Mouse (Mus musculus): Measurements from ENCODE around the gene Cd5. TPM values are rescaled to one million over a fixed set of nuclear protein-coding genes. Genes with fewer than 3 reads are reported as not detected.

Cd5 gene
- polyA plus RNA-seq, 1 experiment from 2014 or later = not detected

DNA sequence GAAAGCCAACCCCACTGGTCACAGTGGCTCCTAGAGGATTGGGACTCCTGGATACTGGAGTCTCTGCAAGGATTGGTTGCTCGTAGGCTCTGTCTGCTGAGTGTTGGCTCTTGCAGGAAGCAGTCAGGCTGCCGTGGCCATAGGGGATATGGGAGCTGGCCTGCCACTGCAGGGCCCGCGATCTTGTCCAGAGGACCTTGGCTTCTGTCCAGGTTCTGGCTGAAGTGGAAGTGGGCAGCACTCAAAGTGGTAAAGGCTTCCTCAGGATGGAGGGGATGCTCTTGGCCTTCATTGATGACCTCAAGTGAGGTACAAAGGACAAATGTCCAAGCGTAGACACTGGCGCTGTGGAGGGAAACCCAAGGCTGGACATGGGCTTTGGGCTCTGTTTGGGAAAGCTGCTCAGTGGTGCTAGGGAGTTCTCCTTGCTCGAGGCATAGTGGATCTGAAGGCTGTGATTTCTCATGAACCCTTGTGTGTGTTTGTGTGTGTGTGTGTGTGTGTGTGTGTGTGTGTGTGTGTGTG, 20.5 kb downstream of the Cd5 start:
- Histone ChIP-seq H3K27me3 (ENCODE audit: poor library complexity, severe bottlenecking) (peaks cover 3% of the 10 kb centered on the region; the same call in 1 of the 2 replicates), H3K36me3 (replicated peaks) (peaks cover 10% of the 10 kb centered on the region), H3K27ac (no peak overlapping the region), H3K9me3 (no peaks in the 10 kb centered on the region), H3K4me1 (peaks cover 38% of the 10 kb centered on the region), H3K4me3 (no peak overlapping the region)
- DNase-seq (ENCODE audit: extremely low spot score, low spot score) = no peak
- 82% methylated on average over 7 of the region's 7 CpGs for WGBS

- no peak for DNase-seq (ENCODE audit: extremely low spot score, low spot score)
These were observed 23.3 kb downstream of the Cd5 start for GRCm38 (mm10) chr19:10715476-10715875.

DNA sequence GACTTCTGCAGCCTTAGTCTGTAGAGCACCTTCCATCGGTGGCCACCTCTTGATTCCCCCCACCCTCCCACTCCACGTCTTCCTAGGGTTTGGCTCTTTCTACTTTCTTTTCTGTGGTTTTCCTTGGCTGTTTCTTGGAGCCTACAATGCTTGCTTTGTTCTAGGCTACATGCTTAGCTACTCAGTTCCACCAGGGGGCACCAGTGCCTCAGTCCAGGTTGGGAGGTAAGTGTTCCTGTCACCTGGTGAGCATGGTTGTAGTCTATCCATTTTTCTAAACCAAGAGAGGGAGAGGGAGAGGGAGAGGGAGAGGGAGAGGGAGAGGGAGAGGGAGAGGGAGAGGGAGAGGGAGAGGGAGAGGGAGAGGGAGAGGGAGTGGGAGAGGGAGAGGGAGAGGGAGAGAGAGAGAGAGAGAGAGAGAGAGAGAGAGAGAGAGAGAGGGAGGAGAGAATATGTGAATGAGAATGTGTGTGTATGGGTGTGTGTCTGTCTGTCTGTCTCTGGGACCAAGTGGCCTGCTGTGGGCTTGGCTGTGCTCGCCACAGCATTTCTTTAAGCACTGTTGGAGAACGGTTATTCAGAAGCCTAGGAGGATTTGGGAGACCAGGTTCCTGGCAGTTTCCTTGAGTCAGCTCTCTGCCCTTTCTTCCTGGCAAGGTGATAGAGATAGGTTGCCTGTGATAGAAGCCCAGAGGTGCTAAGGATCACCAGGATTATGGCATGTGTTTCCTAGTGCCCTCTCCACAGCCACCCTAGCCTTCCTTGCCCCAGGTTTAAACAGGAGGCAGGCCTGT, 23.9 kb downstream of the Cd5 start:
- H3K27me3 ChIP-seq (ENCODE audit: poor library complexity, severe bottlenecking) = no peaks in the 10 kb centered on the region
- peak overlapping the region; percentile 71 for H3K27ac ChIP-seq
- H3K4me3 ChIP-seq = no peak overlapping the region
- peaks cover 19% of the 10 kb centered on the region for H3K4me1 ChIP-seq
- 43% methylated on average over 4 of the region's 4 CpGs for WGBS
- peaks cover 44% of the 10 kb centered on the region for H3K36me3 ChIP-seq (replicated peaks)
- H3K9me3 ChIP-seq = no peaks in the 10 kb centered on the region
- peak; percentile 69 for DNase-seq (ENCODE audit: extremely low spot score, low spot score)

More at GRCm38 (mm10) chr19:10715476-10715875, 23.3 kb downstream of the Cd5 start:
- Histone ChIP-seq H3K27me3 (ENCODE audit: poor library complexity, severe bottlenecking) (no peaks in the 10 kb centered on the region), H3K36me3 (replicated peaks) (peaks cover 39% of the 10 kb centered on the region), H3K9me3 (no peaks in the 10 kb centered on the region), H3K27ac (no peak overlapping the region), H3K4me1 (peaks cover 21% of the 10 kb centered on the region), H3K4me3 (no peak overlapping the region)
- WGBS = 89% methylated on average over 6 of the region's 6 CpGs

DNA sequence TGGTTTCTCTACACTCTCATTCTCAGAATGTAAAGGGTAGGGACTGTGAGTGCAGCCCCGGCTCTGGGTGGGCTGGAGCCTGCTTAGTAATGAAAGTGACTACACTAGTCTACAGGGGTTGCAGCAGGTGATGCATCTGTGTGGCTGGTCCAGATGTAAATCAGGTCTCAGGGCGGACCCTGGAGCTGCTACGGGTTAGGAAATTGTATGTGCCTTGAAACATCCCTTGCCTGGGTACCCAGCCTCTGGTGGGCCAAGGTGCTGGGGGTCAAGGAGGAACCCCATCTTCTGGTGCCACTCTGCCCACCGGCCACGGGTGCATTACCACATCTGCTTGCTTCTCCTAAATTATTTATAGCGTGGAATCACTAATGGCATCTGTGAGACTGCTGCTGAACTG, 24.6 kb downstream of the Cd5 start:
- 88% methylated on average over 6 of the region's 6 CpGs for WGBS
- Histone ChIP-seq H3K36me3 (replicated peaks) (peaks cover 44% of the 10 kb centered on the region), H3K4me1 (peaks cover 20% of the 10 kb centered on the region), H3K27me3 (ENCODE audit: poor library complexity, severe bottlenecking) (no peaks in the 10 kb centered on the region), H3K4me3 (no peak overlapping the region), H3K27ac (peak overlapping the region; percentile 71), H3K9me3 (no peaks in the 10 kb centered on the region)
- DNase-seq (ENCODE audit: extremely low spot score, low spot score) = no peak

DNA sequence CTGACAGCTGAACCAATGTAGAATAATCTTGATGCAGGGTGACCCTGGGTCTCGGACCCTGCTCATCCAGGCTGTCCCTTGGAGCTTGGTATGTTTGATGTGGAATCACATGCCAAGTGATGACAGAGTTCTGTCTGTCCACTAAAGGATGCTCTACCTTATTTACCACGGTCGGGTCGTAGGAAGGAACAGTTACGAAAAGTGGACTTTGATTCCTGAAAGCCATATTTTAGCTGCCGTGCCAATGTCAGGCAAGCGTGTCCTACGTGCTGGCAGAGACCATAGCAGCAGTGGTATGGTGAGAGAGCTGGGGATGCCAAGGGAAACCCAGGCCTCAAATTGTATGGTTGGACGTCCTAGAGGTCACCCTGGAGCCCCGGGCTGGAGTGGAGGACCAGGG, 25.3 kb downstream of the Cd5 start:
- no peaks in the 10 kb centered on the region for H3K9me3 ChIP-seq
- H3K27me3 ChIP-seq (ENCODE audit: poor library complexity, severe bottlenecking) = no peaks in the 10 kb centered on the region
- no peak for DNase-seq (ENCODE audit: extremely low spot score, low spot score)
- WGBS = 93% methylated on average over 10 of the region's 10 CpGs
- H3K4me3 ChIP-seq = no peak overlapping the region
- H3K27ac ChIP-seq = no peak overlapping the region
- peaks cover 45% of the 10 kb centered on the region for H3K36me3 ChIP-seq (replicated peaks)
- H3K4me1 ChIP-seq = peaks cover 25% of the 10 kb centered on the region

- no peak for DNase-seq (ENCODE audit: extremely low spot score, low spot score)
- Histone ChIP-seq H3K9me3 (no peaks in the 10 kb centered on the region), H3K27ac (no peak overlapping the region), H3K4me3 (no peak overlapping the region), H3K4me1 (peaks cover 25% of the 10 kb centered on the region), H3K36me3 (replicated peaks) (peaks cover 53% of the 10 kb centered on the region), H3K27me3 (ENCODE audit: poor library complexity, severe bottlenecking) (no peaks in the 10 kb centered on the region)
- WGBS = 98% methylated on average over 12 of the region's 12 CpGs
These were observed 26.2 kb downstream of the Cd5 start for GRCm38 (mm10) chr19:10712646-10713045.

GRCm38 (mm10) chr19:10712194-10712593, 26.6 kb downstream of the Cd5 start:
- Histone ChIP-seq H3K27me3 (ENCODE audit: poor library complexity, severe bottlenecking) (no peaks in the 10 kb centered on the region), H3K4me1 (peaks cover 25% of the 10 kb centered on the region), H3K9me3 (no peaks in the 10 kb centered on the region), H3K4me3 (no peak overlapping the region), H3K27ac (no peak overlapping the region), H3K36me3 (replicated peaks) (peaks cover 57% of the 10 kb centered on the region)
- no peak for DNase-seq (ENCODE audit: extremely low spot score, low spot score)
- 96% methylated on average over 7 of the region's 7 CpGs for WGBS

GRCm38 (mm10) chr19:10710751-10711150, 28.1 kb downstream of the Cd5 start:
- Histone ChIP-seq H3K36me3 (replicated peaks) (peaks cover 69% of the 10 kb centered on the region), H3K27ac (no peak overlapping the region), H3K4me1 (peaks cover 25% of the 10 kb centered on the region), H3K9me3 (no peaks in the 10 kb centered on the region), H3K27me3 (ENCODE audit: poor library complexity, severe bottlenecking) (no peaks in the 10 kb centered on the region), H3K4me3 (no peak overlapping the region)
- DNase-seq (ENCODE audit: extremely low spot score, low spot score) = no peak
- WGBS = 93% methylated on average over 4 of the region's 4 CpGs

DNA sequence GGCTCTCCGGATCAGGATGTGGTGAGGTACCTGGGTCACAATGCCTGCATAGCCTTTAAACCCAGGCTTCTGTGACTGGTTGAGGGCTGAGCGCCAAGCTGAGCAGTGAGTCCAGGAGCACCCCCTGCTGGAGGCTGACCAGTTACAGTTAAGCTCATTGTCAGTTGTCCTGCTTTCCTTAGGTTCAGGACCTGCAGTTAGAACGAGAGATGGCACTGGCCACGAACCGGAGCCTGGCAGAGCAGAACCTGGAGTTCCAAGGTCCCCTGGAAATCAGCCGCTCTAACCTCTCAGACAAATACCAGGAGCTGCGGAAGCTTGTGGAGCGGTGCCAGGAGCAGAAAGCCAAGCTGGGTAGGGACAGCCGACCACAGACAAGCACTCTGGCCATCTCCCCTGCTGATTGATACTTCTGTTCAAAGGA, 28.7 kb downstream of the Cd5 start:
- no peaks in the 10 kb centered on the region for H3K27me3 ChIP-seq (ENCODE audit: poor library complexity, severe bottlenecking)
- H3K9me3 ChIP-seq = no peaks in the 10 kb centered on the region
- DNase-seq (ENCODE audit: extremely low spot score, low spot score) = peak; percentile 36
- peaks cover 23% of the 10 kb centered on the region for H3K4me1 ChIP-seq
- no peak overlapping the region for H3K4me3 ChIP-seq
- 79% methylated on average over 9 of the region's 9 CpGs for WGBS
- peaks cover 69% of the 10 kb centered on the region for H3K36me3 ChIP-seq (replicated peaks)
- H3K27ac ChIP-seq = peak overlapping the region; percentile 78

GRCm38 (mm10) chr19:10709360-10710087, 29.3 kb downstream of the Cd5 start:
- peak; percentile 91 for DNase-seq (ENCODE audit: extremely low spot score, low spot score)
- Histone ChIP-seq H3K27me3 (ENCODE audit: poor library complexity, severe bottlenecking) (no peaks in the 10 kb centered on the region), H3K9me3 (no peaks in the 10 kb centered on the region), H3K36me3 (replicated peaks) (peaks cover 69% of the 10 kb centered on the region), H3K4me1 (peaks cover 20% of the 10 kb centered on the region), H3K27ac (peak overlapping the region; percentile 78), H3K4me3 (no peak overlapping the region)
- 24% methylated on average over 8 of the region's 8 CpGs for WGBS

DNA sequence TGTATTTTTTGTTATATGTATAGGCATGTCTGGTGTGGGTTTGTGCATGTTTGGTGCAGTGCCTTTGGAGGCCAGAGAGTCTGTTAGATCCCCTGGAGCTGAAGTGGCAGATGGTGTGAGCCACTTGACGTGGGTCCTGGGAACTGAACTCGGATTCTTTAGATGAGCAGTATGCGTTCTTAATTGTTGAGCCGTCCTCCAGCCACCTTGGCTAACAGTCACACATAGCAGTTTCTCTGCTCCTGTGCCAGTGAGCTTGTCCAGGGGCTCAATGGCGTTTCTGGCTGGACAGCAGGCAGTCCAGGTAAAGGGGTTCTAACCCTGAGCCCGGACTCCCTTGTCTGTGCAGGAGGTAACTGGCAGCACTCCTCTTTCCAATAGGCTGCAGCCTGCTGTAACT, 29.9 kb downstream of the Cd5 start:
- 77% methylated on average over 6 of the region's 6 CpGs for WGBS
- Histone ChIP-seq H3K4me1 (peaks cover 17% of the 10 kb centered on the region), H3K4me3 (no peak overlapping the region), H3K36me3 (replicated peaks) (peaks cover 65% of the 10 kb centered on the region), H3K27ac (peak overlapping the region; percentile 78), H3K9me3 (no peaks in the 10 kb centered on the region), H3K27me3 (ENCODE audit: poor library complexity, severe bottlenecking) (no peaks in the 10 kb centered on the region)
- no peak for DNase-seq (ENCODE audit: extremely low spot score, low spot score)

- Histone ChIP-seq H3K4me1 (peaks cover 17% of the 10 kb centered on the region), H3K27me3 (ENCODE audit: poor library complexity, severe bottlenecking) (no peaks in the 10 kb centered on the region), H3K9me3 (no peaks in the 10 kb centered on the region), H3K27ac (no peak overlapping the region), H3K4me3 (no peak overlapping the region), H3K36me3 (replicated peaks) (peaks cover 54% of the 10 kb centered on the region)
- WGBS = 90% methylated on average over 1 of the region's 1 CpGs
- no peak for DNase-seq (ENCODE audit: extremely low spot score, low spot score)
These were observed 30.9 kb downstream of the Cd5 start for GRCm38 (mm10) chr19:10707881-10708280.
